In genomic region chr12:102647839-102648564, GRCm38 (mm10) we compare ENCODE assay signal across 8 mouse cellular contexts. TPM values are rescaled to one million over a fixed set of nuclear protein-coding genes. Genes with fewer than 3 reads are reported as not detected.
DNase-seq lines count a peak whose midpoint lies in the region; ATAC-seq lines count a peak whose summit lies in the region.

No protein-coding gene starts in this region.

- no peak overlapping the region for H3K9ac ChIP-seq in lung, embryonic 15.5 days

- H3K27ac ChIP-seq in lung, embryonic 15.5 days = peak overlapping the region; percentile 51; the same call in 1 of the 2 replicates
- no peak overlapping the region for H3K27ac ChIP-seq in limb, embryonic 10.5 days

- ATAC-seq in lung, embryonic 15.5 days (ENCODE audit: borderline replicate concordance, extremely low read depth, low FRiP score, low TSS enrichment) = peak; percentile 47
- ATAC-seq in inflammation-experienced regulatory T-cells, adult 6 months = no peak

- WGBS in lung, embryonic 15.5 days = 56% methylated on average over 14 of the region's 14 CpGs
- WGBS in limb, embryonic 10.5 days = 80% methylated on average over 14 of the region's 14 CpGs

- peak; percentile 54 for DNase-seq in urinary bladder, postnatal 14 days (ENCODE audit: low spot score)
- DNase-seq in urinary bladder, postnatal 25 days (ENCODE audit: low spot score) = no peak
- DNase-seq in kidney, adult 8-10 months = peak; percentile 78 to 88
- no peak for DNase-seq in ovary, postnatal 36 days (ENCODE audit: low spot score)
- DNase-seq in limb, embryonic 10.5 days (ENCODE audit: low spot score) = no peak
- DNase-seq in adrenal gland, postnatal 36 days = no peak

- H3K36me3 ChIP-seq in lung, embryonic 15.5 days = no peaks in the 10 kb centered on the region
- H3K36me3 ChIP-seq in limb, embryonic 10.5 days = no peaks in the 10 kb centered on the region

- H3K4me3 ChIP-seq in lung, embryonic 15.5 days = no peak overlapping the region
- no peak overlapping the region for H3K4me3 ChIP-seq in limb, embryonic 10.5 days

- H3K4me2 ChIP-seq in lung, embryonic 15.5 days = no peak overlapping the region

- H3K9me3 ChIP-seq in lung, embryonic 15.5 days = no peaks in the 10 kb centered on the region
- no peaks in the 10 kb centered on the region for H3K9me3 ChIP-seq in limb, embryonic 10.5 days (replicated peaks)

- H3K27me3 ChIP-seq in lung, embryonic 15.5 days = no peaks in the 10 kb centered on the region
- H3K27me3 ChIP-seq in limb, embryonic 10.5 days (ENCODE audit: low read depth, poor library complexity, severe bottlenecking) = 0 out of 2 replicates have a peak, but pooled peaks cover under 1% of the 10 kb centered on the region

- H3K4me1 ChIP-seq in lung, embryonic 15.5 days = peaks cover 50% of the 10 kb centered on the region
- H3K4me1 ChIP-seq in limb, embryonic 10.5 days = peaks cover 33% of the 10 kb centered on the region

RNA-seq across cellular contexts. Expression of gene Itpk1, which starts 56.7 kb away (rescaled TPM):
- polyA plus RNA-seq in lung, embryonic 15.5 days (2015; fragmentation: Nextera tagmentation; extraction: Ambion mirVana) = 8.0 and 9.6 TPM in 2 replicates
- 10 to 100 TPM; 13.4 to 31.0 (median 14.1) TPM for polyA plus RNA-seq in inflammation-experienced regulatory T-cells, adult 6 months (2017; shearing (Covaris generic))
- polyA plus RNA-seq in limb, embryonic 10.5 days (2016; fragmentation: Nextera tagmentation; extraction: Ambion mirVana) = 9.7 and 11.0 TPM in 2 replicates
- 100 to 1,000 TPM in 1 of 2 experiments, 10 to 100 TPM in 1; 45.7 to 114 TPM for total RNA-seq in adrenal gland, postnatal 36 days (2021)

Comparison
In these comparisons a context has a peak if more than half of its experiments do, and no peak if none do; other contexts are left out.
1. DNase-seq: peak in urinary bladder, postnatal 14 days (single experiment) and kidney, adult 8-10 months (2 of 2); none in urinary bladder, postnatal 25 days (single experiment), ovary, postnatal 36 days (single experiment), limb, embryonic 10.5 days (single experiment) and adrenal gland, postnatal 36 days (0 of 2).